Mouse (Mus musculus) layer of hippocampus, adult 9-11 months (tissue): Measurements from ENCODE around the gene Gfi1b.

Experiments used
- DNase-seq: peaks from one replicate; pipeline ENCODE4 v3.0.0; 2022

The Gfi1b gene

DNA sequence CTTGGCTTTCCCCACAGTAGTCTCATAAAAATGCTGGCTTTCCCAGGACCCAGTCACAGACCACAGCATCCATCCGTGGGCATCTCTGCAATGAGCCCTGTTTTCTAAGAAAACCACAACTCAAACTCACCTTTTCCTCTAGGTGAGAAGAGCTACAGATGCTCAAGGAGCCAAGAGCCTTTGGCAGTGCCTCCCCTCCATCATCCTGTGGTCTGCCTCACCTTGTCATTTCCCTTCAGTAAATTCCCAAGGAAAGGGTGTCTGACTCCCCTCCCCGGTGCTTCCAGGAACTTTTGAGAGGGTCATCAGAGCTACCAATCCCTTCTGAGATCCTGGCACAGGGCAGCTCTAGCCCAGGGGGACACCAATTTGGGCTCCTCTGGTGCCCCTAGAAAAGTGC lies 671 bp downstream of the Gfi1b start:
- no peak for DNase-seq

DNA sequence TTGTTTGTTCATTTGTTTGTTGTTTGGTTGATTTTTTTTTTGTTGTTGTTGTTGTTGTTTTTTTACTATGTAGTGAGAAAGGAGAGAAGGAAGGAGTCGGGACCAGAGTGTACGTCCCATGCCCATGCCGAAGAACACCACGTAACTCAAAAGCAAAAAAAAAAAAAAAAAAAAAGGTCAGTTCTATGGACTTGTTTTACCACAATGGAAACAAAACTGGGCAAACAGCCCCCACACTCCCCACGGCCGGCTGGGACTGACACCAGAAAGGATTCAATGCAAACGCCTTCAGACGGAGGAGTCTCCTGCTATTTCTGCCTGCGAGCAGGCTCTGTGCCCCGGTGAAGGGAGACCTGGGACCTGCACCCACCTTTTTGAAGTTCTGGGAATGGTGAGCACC lies 1.3 kb downstream of the Gfi1b start:
- DNase-seq: no peak

DNA sequence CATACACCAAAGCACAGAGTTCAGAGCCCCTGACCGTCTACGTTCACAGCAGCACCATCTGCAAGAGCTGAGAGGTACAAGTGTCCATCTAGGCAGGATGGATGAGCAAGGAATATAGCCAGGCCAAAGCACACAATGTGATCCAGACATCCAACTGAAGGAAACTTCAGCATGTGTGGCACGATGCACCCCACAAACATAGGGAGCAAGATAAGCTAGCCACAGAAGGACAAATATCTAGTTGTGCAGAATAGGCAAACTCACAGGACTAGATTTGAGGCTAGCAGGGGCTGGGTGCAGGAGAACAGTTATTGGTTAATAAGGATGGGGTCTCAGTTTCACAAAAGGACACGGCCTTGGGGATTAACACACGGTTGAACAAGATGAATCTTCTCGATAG lies 2.4 kb downstream of the Gfi1b start:
- no peak for DNase-seq

DNA sequence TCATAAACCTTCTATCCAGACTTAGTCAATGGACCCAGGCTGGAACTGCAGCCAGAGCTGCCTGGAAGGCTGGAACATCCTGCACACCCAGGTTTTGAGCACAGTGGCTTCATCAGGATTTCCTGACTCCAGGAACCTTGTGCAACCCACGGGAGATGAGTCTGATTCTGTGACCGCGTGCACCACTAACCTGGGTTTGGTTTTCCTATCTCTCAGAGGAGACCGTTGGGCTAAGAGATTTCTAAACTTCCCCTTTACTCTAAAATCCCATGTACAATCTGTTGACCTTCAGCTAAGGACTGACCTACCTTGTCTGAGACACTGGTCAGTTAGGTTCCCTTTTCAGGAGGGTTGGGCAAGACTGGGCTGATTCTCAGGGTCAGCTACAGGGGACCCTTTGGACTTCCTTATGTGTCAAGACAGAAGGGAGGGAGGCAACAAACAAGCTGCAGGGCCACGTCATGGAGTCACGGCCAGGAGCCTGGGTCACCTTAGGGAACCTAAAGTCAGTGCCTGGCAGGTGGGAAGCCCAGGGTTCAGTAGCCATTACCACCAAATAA lies 2.9 kb downstream of the Gfi1b start:
- DNase-seq: no peak

DNA sequence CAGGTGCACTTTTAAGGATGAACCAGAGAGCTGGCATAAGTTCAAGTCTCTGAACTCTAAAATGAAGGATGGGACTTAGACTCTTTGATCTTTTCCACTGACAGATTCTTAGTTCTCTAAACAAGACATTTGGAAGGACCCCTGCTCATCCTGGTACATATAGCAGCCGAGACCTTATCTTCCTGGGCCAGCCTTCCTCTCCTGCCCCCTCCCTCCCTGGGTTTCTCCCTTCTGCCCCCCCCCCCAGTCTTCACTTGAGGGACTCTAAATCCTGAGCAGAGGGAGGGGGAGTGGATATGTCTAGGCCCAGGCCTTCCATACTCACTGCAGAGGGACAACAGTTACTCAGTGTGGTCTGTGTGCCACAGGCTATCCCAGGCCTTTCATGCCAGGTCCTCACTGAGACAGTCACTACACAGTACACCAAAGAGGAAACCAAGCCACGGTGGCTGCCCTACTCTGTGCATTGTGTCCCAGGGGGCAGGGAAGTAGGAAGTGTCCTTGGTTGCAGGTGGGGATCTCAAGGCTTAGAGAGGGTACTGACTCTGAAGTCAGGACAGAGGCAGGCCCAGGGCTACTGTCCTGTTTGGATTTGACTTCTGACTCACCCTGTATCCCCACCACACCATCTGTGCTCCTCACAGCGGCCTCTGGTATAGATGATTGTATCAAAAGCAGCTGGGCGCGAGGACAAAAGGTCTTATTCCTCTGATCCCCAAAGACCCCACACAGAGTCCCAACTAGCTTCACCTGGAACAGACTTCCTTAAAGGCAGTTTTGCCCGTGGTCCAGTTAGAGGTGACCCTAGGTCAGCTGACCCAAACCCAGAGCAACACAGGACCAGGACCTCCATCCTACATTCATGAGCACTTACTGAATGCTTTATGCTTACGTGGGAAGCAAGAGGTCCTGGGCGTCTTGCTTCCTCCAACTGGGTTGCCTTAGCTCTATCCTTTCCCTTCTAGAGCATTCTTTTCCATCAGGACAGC lies 4.0 kb downstream of the Gfi1b start:
- no peak for DNase-seq

DNA sequence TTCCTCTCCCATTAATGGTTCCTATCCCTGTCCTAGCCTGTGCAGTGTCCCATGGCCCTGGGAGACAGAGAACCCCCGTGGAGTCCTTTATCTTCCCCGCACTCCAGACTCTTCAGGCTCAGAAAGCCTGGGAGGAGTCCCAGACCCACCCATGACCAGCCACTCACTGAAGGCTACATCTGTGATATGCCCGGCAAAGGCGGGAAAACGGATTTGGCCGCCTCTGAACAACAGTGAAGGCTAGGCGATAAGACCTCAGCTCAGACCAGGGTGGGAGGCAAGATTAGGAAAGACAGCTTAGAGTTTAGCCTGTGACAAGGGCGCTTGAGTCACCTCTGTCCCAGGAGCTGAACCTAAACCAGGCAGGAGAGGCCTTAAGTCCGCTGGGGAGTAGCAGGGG lies 4.9 kb downstream of the Gfi1b start:
- DNase-seq: no peak

DNA sequence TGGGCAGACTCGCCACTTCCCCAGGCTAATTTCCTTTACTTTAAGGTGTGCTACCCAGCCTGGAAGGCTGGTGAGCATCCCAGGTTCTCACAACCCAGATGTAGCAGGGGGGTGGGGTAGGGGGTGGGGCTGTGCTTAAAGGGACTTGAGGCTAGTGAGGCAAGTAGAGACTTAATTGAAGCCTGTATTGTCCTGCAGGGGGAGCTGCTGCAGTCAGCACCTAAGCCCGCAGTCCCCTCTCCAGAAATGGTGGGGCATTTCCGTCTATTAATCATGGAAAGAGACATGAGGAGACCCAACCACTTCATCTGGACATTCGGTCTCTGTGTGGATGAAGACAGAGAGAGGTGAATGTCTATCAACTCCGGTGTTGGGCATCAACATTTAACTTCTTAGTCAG lies 5.4 kb downstream of the Gfi1b start:
- no peak for DNase-seq

DNA sequence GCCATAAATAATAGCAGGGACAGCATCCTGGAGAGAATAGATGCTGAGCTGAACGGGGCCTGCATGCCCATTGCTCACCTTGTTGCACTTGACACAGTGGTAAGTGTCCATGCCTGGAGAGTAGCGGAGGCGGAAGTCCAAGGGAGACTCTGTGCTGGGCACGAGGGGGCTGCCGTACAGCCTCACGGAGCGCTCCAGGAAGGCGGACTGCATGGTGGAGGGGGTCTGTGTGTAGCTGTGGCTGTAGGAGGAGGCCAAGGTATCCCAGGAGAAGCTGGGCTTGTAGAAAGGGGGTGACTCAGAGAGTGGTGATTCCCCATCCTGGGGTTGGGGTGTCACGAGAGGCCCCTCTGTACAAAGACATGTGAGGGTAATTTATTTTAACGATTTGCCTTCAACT lies 8.2 kb downstream of the Gfi1b start:
- DNase-seq: no peak

DNA sequence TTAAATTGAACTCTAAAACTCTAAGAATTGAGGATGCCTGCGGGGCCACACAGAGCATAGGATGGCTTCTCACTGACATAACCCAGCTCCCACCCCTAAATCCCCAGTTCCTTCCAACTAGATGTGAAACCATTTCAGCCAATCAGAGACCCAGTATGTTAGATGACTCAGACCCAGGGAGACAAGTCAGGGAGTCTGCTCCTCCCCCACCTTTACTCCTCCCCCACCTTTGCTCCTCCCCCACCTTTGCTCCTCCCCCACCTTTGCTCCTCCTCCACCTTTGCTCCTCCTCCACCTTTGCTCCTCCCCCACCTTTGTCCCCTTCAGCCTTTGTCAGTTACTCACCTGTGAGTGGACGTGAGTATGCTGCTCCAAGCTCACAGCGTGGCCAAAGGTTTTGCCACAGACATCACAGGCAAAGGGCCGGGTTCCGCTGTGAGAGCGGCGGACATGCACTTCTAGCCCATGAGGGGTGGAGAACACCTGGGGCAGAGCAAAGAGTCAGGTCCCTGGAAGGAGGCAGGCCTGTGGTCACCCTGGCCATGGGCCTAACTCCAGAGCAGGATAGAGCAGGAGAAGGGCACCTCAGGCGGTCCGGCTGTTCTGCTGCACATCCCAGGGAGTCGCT lies 9.2 kb downstream of the Gfi1b start:
- no peak for DNase-seq

DNA sequence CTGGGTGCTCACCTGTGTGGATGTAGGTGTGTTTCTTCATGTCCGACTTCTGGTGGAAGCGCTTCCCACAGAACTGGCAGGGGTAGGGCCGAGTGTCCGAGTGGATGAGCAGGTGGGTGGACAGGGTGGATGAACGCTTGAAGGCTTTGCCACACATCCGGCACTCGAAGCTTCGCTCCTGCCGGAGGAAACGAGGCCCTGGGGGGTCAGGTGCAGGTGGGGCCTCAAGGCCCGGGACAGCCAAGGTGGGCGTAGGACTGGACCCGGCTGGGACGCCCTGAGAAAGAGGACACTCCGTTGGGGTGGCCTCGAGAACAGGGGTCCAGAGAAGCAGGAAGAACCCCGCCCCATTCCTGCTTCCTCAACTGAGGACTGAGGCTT lies 10.4 kb downstream of the Gfi1b start:
- no peak for DNase-seq

DNA sequence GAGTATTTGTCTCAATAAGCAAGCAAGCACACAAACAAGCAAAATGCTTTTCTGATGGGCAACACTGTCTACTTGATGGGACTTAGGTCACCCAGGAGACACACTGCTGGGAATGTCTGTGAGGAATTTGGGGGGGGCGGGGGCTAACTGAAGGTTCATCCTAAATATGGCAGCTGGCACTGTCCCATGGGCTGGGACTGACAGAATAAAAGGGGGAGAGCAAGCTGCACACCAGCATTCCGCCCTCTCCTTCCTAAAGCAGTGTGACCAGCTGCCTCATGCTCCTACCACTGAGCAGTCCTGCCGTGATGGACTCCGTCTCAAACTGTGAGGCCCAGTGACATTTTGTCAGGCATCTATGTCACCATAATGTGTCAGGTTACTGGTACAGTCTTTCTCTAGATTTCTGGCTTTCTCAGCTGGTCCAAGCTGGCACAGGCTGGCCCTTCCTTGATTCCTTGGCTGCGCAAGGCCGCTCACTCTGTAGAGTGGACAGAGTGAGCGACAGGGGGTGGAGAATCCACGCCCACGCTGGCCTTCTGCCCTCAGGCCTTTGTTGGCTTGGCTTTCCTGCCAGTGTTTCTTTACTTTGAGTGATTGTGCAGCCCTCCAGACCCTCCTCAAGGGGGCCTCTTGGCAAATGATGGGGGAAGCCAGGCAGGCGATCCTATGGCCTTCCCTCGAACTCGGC lies 10.9 kb downstream of the Gfi1b start:
- no peak for DNase-seq

DNA sequence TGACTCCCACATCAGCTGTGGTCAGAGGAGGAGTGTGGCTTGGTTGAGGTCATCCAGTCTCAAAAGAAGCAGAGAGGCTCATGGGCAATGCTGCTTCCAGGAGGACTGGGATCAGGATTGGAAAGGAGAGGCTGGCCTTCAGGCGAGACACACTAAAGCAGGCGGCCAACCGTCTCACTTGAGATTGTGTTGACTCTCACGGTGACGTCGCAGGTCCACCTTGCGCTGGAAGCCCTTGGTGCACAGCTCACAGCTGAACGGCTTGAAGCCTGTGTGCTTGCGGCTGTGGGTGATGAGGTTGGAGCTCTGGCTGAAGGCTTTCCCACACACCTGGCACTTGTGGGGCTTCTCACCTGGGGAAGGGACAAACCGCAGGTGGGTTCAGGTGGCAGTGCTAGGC lies 11.9 kb downstream of the Gfi1b start:
- no peak for DNase-seq

DNA sequence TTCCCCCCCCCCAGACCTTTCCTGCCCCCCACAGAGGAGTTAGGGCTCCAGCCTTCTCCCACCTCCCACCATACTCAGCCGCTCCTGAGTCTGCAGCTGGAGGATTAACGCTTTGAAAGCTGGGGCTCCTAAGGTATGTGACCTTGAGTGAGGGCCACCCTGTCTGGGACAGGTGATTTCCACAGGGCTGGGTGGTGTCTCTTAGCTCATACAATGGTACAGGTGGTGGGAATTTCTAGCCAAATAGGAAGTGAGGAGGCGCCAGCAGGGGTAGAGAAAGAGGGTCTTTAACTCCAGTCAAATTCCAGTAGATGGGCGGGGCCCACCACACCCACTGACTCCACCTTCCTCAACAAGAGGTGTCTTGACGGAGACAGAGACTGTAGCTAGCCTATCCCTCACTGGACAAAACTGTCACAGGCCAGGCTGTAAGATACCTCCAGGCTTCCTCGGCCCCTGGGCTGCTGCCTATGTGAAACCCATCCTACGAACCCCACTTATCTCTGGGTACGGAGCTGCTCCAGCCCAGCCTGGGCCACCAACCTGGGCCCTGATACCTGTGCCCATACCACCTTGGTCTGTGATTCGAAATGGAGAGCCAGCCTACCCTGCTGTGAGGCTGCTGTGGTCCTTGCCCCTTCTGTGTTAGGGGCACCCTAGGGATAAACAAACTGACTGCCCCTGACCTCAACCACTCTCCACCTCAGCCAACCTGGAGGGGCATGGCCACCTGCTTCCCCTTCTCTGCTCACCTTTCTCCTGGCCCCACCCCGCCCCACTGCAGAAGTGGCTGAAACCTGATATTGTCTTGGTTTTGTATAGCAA lies 14.2 kb downstream of the Gfi1b start:
- DNase-seq: no peak

DNA sequence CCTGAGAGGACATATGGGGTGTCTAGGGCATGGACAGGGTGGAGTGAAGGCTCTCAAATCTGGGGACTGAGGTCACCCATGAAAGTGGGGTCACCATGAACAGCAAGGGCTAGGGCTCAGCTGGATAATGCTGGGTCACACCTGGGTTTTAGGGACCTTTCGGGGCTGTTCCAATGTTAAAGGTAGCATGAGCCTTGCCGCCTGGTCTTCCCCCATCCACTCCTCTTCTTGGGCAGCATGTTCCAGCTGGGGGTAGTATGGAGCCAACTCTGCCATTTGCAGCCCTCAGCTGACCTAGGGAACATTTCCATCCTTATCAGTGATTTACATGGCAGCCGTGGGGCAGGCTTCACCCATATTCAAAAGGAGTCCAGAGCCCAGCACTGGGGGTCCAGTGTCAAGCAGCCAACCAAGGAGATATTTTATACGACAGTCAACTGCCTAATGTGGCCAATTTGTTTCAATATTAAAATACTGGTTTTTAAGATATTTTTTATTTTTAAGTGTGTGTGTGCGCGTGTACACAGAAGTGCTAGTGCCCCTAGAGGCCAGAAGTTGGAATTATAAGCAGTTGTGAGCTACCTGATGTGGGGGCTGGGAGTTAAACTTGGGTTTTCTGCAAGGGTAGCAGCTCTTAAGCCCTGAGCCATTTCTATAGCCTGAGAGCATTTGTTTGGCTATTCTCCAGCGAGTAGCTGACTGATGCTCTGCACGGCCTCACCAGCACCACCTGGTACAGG lies 15.0 kb downstream of the Gfi1b start:
- no peak for DNase-seq

DNA sequence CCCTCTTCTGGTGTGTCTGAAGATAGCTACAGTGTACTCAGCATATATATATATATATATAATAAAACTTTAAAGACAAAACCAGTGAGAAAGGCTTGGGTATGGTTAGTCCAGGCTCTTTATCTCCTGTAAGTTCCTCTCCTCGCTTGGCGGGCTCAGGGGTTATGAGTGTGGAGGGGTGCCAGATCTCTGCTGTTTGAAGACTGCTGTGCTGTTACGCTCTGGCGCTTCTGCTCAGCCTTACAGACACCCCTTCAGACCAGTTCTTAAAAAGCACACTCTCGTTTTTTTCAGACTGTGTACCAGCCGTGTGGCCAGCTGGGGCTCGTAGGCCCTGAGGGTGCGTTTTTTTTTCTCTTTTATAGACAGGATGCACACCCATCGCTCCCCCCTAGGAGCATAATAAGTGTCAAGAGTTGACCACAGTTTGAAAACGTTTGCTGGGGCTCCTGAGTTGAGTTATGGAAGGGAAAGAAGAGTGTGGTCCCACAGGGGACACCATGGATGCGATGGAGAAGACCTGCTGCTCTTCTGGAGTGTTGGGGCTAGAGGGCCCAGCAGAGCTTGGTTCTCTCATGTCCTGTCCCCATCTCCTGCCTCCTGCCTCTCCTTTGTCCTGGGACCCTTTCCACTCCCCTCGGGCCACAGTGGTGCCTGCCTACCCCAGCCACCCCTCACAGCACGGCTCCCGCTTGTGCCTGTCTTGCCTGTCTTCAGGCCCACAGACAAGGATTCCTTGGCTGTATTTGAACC lies 15.8 kb downstream of the Gfi1b start:
- DNase-seq: no peak

DNA sequence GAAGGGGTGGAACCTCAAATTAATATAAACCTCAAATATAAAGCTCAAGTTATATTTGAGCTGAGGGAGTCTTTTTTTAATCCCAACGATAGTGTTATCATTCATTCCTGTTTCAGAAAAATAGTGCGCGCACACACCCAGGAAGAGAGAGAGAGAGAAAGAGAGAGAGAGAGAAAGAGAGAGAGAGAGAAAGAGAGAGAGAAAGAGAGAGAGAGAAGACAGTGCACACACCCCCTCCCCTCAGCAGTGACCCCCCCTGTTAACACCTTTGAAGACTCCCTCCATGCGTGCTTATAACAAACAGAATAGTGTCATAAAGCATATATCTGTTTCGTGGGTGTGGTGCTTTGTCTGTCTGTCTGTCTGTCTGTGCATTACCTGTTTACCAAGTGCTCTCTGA lies 18.2 kb downstream of the Gfi1b start:
- DNase-seq: no peak

DNA sequence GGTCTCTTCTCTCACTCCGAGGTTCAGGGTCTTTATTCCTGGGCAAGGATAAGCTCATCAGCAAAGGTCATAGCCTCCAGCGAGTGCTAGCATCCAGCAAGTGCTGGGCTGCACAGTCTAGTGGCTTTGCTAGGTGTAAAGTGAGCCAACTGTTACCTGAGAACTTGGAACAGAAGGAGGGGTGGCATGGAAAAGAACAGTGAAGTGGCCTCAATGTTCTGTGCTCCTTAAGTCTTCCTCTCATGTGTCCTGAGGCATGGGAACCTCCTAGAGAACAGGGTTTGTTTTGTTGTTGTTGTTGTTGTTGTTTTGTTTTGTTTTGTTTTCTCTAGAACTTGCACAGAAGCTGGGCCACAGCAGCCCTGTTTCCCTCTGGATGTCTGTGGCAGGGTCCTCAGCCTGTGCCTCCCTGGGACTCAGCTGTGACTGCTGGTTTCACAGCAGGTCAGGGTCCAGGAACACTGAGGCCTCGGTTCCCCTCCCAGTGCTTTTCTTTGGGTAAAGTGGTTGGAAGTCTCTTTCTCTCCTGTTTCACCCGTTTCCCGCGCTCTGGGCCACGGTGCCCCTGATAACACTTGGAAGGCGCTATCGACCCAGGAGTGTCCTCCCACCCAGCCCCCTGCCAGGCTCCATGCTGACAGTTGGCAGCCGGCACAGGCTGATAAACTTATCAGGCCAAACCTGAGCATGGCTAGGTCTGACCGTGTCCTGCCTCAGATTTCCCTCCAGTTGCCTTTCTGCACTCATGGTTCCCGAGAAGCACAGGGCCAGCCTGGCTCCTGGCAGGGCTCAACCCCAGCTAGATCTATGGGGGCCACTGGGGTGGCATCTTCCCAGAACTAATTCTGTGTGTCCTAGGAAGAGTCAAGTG lies 19.8 kb downstream of the Gfi1b start:
- no peak for DNase-seq

DNA sequence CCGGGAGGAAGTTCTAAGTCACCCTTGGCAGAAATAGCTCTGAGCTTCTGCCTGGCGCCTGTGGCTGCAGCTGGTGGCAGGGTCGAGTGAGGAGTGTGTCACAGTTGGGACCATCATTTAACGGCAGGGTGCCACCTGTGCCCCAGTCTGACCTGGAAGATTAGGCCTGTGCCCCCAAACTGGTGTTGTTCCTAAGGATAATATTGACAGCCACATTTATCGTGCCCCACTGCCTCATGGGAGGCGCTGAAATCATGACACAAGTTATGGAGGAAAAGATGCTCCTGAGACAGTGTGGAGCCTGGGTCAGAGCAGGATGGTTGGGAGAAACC lies 22.2 kb downstream of the Gfi1b start:
- no peak for DNase-seq

DNA sequence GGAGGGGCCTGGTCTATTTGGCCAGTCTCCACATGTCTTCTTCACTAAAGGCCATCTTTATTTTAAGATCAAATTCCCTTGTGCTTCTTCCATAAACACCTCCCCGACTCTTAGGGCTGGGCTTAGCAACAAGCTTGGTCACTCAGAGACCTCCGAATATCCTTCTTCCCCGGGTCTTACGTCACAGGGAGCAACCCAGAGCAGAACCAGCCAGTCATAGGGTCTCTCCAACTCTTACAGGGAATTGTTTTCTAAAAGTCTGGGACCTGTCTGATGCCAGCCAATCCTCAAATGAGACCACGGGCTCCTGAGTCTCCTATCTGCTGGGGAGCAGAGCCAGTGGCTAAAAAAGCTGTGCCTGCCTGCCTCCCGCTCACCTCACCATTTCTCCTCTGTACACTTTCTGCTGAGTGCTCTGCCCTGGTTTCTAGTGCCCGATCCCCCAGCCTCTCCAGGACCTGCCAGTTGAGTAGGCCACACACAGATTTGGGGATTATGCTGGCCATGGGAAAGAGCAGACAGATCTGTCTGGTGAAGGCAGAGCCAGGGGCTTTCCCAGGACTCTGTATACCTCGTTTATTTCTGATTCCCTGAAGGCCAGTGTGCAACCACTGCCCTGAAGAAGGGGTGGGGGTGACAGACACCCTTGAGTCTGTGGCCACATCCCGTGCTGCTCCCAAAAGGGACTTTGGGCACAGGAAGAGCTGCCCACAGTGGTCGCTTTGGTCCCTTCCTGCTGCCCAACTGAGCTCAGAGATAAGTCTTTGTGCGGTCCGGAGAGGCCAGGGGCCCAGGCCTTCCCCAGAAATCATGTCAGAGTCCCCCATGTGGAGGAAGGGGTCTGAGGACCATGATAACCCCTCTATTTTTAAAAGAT lies 22.9 kb downstream of the Gfi1b start:
- no peak for DNase-seq
